Mouse (Mus musculus) urinary bladder, adult 18-20 months (tissue): ENCODE results near the gene Cryl1.

Source experiments
- DNase-seq, 2 experiments: peaks; one replicate each; pipeline ENCODE4 v3.0.0; 2022; ENCODE audit warnings: low spot score in 2 of 2, mixed read lengths in 2 of 2

Cryl1 gene

DNA sequence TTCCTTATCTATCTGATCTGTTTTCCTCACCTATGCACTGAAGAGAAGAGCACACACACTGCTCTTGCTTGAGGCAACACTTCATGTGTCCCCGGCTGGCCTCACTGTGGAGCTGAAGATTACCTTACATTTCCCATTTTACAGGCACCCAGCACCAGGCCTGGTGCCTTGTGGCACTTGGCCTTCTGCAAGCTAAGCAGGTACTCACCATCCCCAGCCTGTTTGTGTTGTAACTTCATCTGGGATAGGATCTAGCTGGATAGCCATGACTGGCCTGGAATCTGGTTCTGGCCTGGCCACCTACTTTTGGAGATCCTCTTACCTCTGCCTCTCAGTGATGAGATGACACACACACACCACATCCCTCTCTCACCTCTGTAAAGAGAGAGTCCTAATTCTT, 79.5 kb downstream of the Cryl1 start:
- DNase-seq, result no peak

DNA sequence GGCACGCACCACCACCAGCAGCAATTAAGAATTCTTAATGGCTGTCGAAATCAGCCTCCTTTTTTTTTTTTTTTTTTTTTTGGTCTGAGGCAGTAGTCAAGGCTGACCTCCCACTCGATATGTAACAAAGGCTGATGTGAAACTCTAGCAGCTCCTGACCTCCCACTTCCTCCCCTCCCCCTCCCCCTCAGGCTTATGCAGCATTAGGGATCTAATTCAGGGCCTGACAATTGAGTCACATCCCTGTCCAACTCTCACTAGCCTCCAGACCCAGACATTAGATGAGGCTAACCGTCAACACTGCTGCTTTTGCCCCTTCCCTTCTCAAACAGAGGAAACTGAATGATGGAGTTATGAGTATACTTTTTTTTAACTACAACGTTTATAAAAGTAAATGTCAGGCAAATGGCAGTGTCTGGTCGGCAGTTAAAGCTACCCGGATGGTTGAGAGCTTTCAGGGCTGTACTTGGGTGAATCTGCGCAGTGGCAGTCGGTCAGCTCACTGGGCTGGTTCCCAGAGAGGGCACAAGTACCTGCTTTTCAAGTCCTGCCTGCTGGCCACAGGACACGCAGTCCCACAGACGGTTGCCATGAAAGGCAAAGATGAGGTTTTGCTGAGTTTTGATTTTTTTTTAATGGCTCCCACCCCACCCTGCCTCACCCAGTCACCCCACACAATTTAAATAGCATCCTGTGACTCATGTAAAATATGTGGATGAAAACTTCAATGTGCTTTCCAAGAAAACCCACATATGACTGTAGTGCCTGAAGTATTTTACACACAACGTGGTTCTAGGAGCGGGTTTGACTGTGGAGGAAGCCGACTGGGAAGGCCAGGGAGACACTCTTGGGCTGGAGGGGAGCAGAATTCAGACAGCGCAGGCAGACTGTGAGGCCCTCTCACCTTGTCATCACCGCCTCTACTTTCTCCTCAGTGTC, 81.4 kb downstream of the Cryl1 start:
- DNase-seq, result peak in 1 of 2 experiments; percentile 42

DNA sequence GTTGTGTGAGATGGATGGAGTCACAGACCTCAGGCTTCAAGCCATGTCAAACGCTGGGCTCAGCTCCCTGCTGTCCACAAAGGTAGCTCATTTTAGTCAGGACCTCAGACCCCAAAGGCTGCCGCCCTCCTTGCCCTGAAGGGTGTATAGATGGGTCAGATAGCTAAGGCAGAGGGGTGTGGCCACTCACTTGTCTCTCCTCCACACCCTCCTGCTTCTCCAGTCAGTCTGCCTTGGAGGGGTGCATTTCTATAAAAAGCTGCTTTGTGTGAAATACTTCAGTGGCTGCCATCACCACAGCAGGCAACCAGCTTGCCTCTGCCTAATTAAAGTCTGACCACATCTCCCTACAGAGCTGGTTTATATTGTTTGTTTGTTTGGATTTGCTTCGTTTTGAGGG, 82.4 kb downstream of the Cryl1 start:
- no peak for DNase-seq

DNA sequence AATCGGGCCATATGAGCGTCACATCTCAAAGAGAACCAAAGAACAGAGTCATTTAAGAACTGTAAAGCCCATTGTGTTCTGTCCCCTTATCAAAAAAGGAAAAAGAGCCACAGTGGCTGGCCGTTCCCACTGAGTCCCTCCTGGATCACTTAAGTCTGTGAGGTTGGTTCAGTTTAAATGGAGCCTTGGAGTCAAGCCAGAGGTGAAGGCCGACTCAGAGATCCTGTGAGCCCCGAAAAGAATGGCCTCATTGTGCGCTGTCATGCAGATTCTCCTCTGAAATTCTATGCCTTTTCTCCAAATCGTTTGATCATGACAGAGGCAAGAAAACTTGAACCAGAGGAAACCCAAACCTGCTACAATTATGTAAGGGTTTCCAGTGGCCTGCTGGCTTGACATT, 82.8 kb downstream of the Cryl1 start:
- DNase-seq, result no peak

DNA sequence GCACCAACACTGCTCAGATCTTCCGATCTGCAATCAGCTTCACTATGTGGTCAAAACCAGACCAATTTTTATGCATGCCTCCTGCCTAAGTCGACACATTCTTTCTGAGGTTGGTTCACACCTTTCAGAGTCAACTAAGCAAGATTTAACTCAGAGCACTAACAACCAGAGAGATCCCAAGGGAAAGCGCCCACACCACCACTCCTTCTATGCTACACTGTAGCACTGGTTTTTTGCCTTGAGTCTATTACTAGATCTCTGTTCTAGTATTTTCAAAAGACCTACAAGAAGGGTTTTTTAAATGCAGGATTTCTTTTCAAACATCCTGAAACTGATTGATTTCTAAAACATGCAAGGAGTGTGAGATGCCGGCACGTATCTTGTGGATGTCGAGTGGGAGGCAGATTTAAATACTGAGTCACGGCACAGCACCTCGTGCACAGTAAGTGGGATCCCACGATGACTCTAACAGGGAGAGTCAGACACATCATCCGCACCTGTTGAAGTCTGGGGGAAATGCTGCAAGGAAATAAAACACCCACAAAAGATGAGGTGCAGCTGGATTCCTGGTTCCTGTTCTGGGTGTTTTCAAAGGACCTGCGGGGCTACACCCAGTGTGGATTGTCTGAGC, 96.6 kb downstream of the Cryl1 start:
- DNase-seq, result no peak

DNA sequence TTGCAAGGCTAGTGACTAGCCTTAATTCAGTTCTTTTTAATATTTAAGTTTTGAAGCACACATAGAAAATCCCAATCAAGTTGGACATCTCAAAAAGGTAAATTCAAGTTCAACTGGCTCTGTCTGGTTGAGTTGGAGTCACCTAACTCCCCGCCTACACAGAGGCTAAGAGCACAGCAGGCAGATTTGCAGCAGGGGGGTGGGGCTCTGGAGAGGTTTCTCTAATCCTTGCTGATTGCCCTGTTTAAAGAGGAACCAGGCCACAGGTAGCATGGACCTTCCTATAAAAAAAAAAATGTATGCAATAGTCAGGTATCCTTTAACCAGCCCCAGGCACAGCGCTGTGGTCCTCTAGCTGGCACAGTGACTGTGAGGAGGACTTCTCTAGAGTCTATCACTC, 97.8 kb downstream of the Cryl1 start:
- DNase-seq, result no peak

DNA sequence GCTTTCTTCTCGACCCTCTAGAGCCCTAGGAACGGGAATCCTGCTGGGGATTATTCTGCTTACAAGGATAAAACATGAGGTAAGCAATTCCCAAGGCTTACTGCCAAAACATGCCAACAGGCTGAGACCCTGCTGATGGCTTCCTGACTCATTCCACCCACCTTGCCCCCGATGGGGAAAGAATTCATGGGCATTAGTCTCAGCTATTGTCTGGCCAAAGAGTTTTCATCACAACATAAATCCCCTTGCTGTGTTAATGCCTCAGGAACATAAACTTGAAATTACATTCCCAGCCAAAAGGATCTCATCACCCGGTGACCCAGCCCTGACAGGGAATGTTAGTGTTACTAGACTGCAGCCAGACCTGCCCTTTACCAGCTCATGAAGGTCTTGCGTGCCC, 100.7 kb downstream of the Cryl1 start:
- no peak for DNase-seq

DNA sequence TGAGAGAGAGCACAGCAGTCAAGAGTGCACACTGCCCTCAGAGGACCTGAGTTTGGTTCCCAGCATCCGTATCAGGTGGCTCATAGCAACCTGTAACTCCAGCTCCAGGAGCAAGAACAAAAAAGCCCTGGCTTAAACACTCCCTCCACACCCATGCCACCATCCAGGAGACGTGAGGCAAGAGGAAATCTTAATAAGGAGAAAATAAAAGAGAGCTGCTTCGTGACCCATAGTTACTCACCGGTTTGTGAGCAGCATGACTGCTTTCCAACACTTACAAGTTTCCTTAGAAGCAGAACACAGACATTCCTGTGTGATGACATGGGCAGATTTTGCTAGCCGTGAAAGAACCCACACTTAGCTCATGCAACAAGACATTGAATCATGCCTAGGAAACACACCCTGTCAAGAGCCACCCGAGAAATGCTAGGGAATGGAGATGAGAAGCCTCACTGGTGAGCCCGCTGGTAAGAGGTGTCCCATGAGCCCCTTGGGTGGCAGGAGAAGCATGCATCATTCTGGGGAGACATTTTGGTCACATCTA, 106.9 kb downstream of the Cryl1 start:
- DNase-seq, result no peak

DNA sequence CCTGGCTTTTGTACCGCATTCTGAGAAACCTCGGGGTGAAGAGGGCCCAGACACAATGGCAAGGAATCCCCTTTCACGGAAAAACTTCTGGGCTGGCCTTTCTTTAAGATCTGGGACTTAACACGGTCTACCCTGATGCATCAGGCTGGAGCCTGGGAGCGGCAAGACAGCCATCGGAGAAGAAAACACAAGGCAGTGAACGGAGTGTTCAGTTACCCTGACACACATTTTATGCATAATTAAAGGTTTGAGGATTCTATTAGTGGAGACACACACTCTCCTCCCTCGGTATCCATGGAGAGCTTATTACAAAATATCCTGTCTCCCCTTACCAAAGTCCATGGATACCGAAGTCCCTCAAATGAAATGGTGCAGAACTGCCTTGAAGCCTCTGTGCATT, 109.2 kb downstream of the Cryl1 start:
- no peak for DNase-seq

DNA sequence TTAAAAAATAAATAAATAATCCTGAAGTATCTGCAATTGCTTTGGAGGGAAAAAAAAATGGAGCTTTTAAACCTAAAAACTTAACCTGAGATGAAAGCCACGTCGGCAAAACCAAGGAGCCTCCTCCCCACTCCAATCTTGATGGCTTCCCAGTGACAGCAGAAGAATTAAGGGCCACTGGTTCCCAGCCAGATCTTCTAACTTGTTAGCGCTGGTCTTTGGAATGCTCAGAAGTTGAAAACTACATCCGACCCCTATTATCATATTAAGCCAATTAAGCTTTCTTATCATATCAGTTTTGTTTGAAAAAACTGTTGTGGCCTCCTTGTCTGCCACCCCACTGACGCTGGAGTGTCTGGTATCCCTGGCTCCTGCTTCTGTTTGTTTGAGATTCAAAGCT, 114.5 kb downstream of the Cryl1 start:
- DNase-seq, result no peak

DNA sequence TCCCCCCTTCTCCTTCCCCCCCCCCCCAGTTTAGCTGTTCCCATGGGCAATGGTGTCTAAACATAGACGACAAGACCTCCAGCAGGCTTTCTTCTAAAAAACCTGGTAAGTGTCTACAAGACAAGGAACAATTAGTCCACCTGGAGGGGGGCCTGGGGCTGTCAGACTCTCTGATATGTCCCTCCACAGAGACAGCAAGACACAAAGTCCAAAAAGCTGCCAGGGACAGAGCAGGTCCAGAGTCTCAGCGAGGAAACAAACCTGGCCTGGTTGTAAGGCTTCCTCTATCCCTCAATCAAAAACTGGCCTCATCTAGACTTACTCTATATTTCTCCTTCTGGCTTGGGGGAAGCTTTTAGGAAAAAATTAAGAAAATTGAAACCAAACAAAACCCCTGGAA, 115.7 kb downstream of the Cryl1 start:
- DNase-seq, result no peak

DNA sequence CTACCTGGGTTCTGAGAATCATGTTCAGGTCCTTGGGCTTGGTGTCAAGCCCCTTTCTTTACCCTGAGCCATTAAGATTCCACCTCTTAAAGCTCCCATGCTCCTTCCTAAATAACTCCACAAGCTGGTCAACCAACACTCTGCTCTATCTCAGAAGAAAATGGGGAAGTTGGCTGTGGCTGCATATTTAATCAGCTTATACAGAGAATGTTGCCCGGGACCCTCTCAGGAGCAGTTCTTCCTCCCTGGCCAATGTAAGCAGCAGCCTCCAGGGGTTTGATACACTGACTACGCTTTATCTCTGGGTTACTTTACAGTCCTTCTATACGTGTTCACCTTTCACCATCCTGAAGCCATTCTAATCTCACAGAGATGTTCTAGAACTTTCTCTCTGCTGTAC, 117.5 kb downstream of the Cryl1 start:
- DNase-seq, result no peak

DNA sequence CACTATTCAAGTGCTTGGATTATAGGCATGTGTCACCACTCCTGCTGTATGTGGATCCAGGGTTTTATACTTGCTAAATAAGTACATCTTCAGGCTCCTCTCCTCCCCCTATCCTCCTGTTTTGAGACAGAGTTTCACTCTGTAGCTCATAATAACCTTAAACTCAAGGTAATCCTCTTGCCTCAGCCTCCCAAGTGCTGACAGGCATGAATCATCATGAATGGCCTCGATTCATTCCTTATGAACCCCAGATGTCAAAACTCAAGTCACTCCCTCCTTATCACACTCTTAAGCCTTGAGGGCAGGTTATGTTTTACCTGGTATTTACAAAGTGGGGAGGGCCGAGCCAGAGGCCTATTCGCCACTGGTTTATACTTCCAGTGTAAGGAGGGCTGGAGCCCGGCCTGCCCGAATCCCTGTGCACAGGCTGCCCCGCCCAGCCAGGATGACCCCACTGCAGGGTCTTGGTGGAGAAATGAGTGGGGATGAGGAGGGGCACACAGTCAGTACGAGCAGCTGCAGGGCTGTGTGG, 121.8 kb downstream of the Cryl1 start:
- DNase-seq, result no peak

DNA sequence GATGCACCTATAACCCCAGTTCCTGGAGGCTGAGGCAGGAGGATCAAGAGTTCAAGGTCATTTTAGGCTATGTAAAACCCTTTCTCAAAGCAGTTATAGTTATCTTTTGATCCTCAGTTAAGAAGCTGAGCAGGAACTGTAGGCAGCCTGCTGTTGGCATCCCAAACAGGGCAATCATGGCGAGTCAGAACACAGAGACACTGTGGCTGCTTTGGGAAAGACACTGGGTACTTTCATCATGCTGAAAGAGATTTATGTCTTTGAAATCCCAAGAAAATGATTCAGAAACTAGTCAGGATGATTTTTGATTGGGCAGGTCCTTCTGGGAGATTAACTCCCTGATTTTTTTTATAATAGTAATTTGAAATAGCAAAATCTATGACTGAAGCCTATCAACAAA, 126.0 kb downstream of the Cryl1 start:
- no peak for DNase-seq

DNA sequence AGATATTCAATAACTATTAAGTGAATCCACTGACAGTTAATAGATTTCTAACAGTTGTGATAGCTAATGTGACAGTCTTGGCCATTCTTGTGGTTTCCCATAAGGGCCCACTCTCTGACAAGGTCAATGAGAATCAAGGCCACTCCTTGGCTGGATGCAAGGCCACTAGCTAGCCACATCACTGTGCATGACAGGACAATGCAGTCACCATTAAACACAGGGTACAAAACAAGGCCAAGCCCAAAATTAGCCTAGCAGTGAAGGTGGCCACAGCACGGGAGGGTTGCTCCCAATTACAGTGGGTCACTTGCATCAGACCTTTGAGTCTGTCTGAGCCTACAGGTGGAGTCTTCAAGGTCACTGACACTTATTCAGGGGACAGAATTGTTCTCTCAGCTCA, 126.5 kb downstream of the Cryl1 start:
- DNase-seq, result no peak

DNA sequence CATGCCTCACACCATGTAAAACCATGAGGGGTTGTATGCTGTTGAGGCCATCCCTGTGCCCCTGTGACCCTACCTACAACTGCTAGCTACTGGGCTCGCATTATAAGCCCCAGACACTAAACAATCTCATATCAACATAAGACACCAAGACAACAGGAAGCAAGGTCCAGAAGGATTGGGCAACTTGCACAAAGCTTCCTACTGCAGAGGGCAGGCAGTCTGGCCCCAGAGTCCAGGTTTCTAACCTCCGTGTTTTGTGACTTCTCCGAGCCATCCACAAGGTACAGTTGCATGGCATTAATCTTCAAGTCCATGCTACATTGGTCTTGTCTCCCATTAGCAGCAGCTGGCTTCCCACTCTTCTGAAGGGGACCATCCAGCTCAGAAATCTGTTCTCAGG, 129.4 kb downstream of the Cryl1 start:
- DNase-seq, result no peak

DNA sequence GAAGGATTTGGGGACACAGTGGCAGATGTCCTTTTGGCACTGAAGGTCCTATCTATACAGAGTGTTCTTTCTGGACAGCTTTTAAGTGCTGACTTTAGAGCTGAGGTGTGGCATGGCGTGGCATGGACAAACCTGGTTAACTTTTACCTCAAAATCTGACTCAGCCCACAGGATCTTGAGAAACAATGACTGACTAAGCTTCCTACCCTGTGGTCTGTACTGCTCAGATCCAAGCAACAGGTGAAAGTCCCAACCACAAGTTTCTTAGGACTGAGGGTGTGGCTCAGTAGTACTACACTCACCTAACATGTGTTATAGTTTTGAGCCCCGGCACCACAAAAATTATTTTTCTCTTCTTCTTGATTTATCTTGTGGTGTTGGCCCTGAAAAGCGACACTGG, 130.0 kb downstream of the Cryl1 start:
- DNase-seq, result peak in 1 of 2 experiments; percentile 45

DNA sequence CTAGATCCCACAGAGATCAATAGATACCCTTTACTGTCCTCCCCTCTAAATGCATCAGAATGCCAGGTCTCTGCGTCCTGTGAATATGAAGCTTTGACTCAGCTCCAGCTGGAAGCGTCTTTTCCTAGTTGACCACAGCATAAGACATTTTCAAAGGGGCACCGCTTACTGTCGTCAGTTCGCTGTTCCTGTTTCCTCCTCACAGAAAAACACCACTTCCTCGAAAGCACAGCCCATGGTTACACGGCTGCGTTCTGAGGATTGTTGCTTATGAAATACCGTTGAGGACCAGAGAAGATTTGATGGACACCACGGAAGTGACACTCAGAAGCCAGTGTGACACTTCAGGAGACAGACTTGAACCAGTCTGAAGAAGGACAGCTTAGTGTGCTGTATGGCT, 134.4 kb downstream of the Cryl1 start:
- DNase-seq, result no peak

DNA sequence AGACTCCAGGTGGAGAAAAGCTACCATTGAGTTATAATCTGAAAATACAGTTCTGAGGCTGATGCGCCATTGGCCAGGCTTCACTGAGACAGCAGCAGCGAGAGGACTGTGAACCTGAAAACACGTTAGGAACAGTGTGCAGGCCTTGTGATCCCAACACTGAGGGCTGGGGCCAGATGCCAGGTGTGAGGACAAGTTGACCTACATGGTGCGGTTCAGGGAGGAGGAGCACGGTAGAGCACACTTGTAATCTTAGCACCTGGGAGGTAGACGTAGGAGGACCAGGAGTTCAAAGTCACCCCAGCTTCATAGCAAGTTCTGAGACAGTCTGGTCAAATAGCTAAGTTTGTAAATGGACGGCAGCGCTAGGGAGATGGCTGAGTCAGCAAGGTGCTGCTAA, 139.0 kb downstream of the Cryl1 start:
- no peak for DNase-seq

DNA sequence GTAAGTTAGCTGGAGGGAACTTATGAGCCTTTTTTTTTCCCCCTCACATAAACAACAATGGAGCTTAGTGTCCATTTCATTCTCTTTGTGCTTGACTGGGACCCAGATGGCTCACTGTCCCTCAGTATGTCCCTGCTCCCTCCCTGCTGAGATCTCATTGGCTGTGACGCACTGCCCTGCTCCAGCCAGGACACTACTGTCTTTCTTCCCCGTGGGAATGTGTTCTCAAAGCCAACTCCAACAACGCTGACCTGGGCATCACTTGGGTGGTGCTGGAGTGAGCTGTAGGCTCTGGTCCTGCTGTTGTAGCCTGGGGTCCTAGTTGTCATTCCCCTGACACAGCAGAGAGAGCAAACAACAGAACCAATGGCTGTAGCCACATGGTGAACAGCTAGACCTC, 149.7 kb downstream of the Cryl1 start:
- no peak for DNase-seq

DNA sequence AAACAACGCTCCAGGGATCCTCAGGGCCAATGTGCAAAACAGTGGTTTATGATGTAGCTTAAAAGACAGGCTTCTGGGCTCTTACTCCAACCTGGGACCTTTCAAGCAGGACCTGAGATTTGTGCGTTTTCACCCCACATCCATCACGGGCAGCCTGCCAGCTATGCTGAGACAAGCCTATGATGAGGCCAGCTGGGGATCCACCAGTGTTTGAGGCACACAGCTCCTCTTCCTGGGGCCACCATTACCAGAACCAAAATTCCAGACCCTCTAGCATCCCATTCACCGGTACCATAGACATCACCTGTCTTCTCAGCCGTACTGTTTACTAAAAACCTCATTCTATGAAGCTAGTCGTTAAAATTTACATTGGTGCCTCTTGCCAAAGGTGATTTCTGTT, 151.8 kb downstream of the Cryl1 start:
- DNase-seq, result no peak

DNA sequence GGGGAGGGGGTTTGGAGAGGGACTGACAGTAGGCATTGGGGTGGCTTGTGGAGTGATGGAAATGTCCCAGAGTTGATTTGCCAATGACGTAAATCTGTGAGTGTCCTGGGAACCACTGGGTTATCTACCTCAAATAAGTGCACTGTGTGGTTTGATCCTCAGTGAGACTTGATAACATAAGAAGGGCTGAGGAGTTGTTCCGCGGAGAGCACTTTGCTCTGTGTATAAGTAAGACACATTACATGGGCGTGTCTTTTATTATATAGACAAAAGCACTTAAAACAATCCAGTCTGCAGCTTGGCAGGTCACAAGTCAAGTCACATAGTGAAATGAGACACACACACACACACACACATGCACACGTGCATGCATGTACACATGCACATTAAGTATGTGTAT, 155.4 kb downstream of the Cryl1 start:
- DNase-seq, result no peak

DNA sequence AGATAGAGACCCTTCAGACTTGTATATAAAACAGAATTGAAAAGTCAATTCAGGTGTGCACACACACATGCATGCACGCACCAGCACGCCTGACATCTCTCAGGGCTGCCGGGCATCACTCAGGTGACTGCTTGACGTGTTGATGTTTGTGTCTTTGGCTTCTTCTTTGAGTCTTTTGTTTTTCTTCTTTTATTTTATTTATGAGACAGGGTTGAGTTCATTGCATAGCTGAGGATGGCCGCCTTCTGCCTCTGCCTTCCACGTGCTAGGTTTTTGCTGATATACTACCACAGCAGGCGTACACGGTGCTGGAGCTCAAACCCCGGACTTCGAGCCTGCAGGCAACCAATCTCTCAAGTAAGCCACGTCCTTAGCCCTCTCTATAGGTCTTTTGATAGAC, 163.1 kb downstream of the Cryl1 start:
- no peak for DNase-seq
